9 mouse cellular contexts compared by ENCODE assay signal in genomic region chr14:118233786-118234540, GRCm38 (mm10). TPM values are rescaled to one million over a fixed set of nuclear protein-coding genes. Genes with fewer than 3 reads are reported as not detected.
DNase-seq lines count a peak whose midpoint lies in the region; ATAC-seq lines count a peak whose summit lies in the region.
"Had no signal": no experiment of that assay in that cellular context is flagged by ENCODE, and none has a peak within 500 bp of the region (broad histone marks: within the 10 kb centered on the region; RNA-seq: fewer than 3 reads in every experiment).

No protein-coding gene starts in this region.

- peak overlapping the region; percentile 75 for H3K9ac ChIP-seq in embryonic facial prominence, embryonic 13.5 days
- peak overlapping the region; percentile 59 for H3K9ac ChIP-seq in hindbrain, embryonic 16.5 days (ENCODE audit: low read depth, low read length)
- H3K9ac ChIP-seq in neural tube, embryonic 15.5 days (replicated peaks) = 0 out of 2 replicates have a peak overlapping the region, but pooled peaks have one; percentile 51

- WGBS in embryonic facial prominence, embryonic 13.5 days = 4% methylated on average over 26 of the region's 26 CpGs
- 4% methylated on average over 26 of the region's 26 CpGs for WGBS in hindbrain, embryonic 16.5 days
- WGBS in neural tube, embryonic 15.5 days = 4% methylated on average over 26 of the region's 26 CpGs

- H3K27me3 ChIP-seq in embryonic facial prominence, embryonic 13.5 days = peaks cover 89% of the 10 kb centered on the region
- peaks cover 18% of the 10 kb centered on the region for H3K27me3 ChIP-seq in hindbrain, embryonic 16.5 days (replicated peaks; ENCODE audit: control insufficient read depth, insufficient read depth, low read length)
- peaks cover 62% of the 10 kb centered on the region for H3K27me3 ChIP-seq in neural tube, embryonic 15.5 days (replicated peaks)

- intact Hi-C loops in left cerebral cortex, postnatal 25 days (cut with DNase I) = loop anchor here (2.0 kb wide), 1 partner anchor 39 kb away; no protein-coding TSS in a partner anchor
- intact Hi-C loops in gastrocnemius, postnatal 36 days (cut with DNase I) = no loop called here

- H3K4me3 ChIP-seq in embryonic facial prominence, embryonic 13.5 days = peak overlapping the region; percentile 62
- peak overlapping the region; percentile 51 for H3K4me3 ChIP-seq in hindbrain, embryonic 16.5 days (ENCODE audit: low read length)
- H3K4me3 ChIP-seq in neural tube, embryonic 15.5 days (replicated peaks) = peak overlapping the region; percentile 52

- H3K4me1 ChIP-seq in embryonic facial prominence, embryonic 13.5 days = peaks cover 39% of the 10 kb centered on the region
- peaks cover 24% of the 10 kb centered on the region for H3K4me1 ChIP-seq in hindbrain, embryonic 16.5 days (ENCODE audit: control insufficient read depth, insufficient read depth, low read depth, low read length)
- peaks cover 42% of the 10 kb centered on the region for H3K4me1 ChIP-seq in neural tube, embryonic 15.5 days

- ATAC-seq in embryonic facial prominence, embryonic 13.5 days (ENCODE audit: insufficient number of reproducible peaks, insufficient read depth, low FRiP score, low TSS enrichment, low read depth) = no peak
- no peak for ATAC-seq in hindbrain, embryonic 16.5 days
- ATAC-seq in neural tube, embryonic 15.5 days (ENCODE audit: low FRiP score) = no peak
- ATAC-seq in activated CD4-positive, CD25-positive, alpha-beta regulatory T cell, adult 4 months = no peak

- no peak overlapping the region for H3K27ac ChIP-seq in embryonic facial prominence, embryonic 13.5 days
- H3K27ac ChIP-seq in hindbrain, embryonic 16.5 days (ENCODE audit: low read depth, low read length) = no peak overlapping the region; the same call in 1 of the 2 replicates
- H3K27ac ChIP-seq in neural tube, embryonic 15.5 days (replicated peaks) = peak overlapping the region; percentile 79; the same call in 1 of the 2 replicates

- peak overlapping the region; percentile 89 for H3K4me2 ChIP-seq in embryonic facial prominence, embryonic 13.5 days
- peak overlapping the region; percentile 87 for H3K4me2 ChIP-seq in hindbrain, embryonic 16.5 days (ENCODE audit: low read length)
- H3K4me2 ChIP-seq in neural tube, embryonic 15.5 days = peak overlapping the region; percentile 89

- H3K36me3 ChIP-seq in embryonic facial prominence, embryonic 13.5 days = no peaks in the 10 kb centered on the region
- H3K36me3 ChIP-seq in hindbrain, embryonic 16.5 days (ENCODE audit: control insufficient read depth, insufficient read depth, low read length) = no peaks in the 10 kb centered on the region
- H3K36me3 ChIP-seq in neural tube, embryonic 15.5 days = no peaks in the 10 kb centered on the region

- DNase-seq in left cerebral cortex, postnatal 25 days (ENCODE audit: low spot score in 2 of 2) = peak; percentile 6 to 14
- DNase-seq in left cerebral cortex, adult 8-10 months (ENCODE audit: low spot score in 2 of 2) = no peak
- no peak for DNase-seq in urinary bladder, postnatal 14 days (ENCODE audit: low spot score)
- no peak for DNase-seq in gastrocnemius, postnatal 36 days

- H3K9me3 ChIP-seq in embryonic facial prominence, embryonic 13.5 days = no peaks in the 10 kb centered on the region
- no peaks in the 10 kb centered on the region for H3K9me3 ChIP-seq in hindbrain, embryonic 16.5 days (ENCODE audit: control insufficient read depth, low read length)
- H3K9me3 ChIP-seq in neural tube, embryonic 15.5 days (replicated peaks) = no peaks in the 10 kb centered on the region

RNA-seq across cellular contexts. Expression of gene Sox21, which starts 2.9 kb away (rescaled TPM):
- 10 to 100 TPM; 10.2 to 10.5 TPM for total RNA-seq in left cerebral cortex, postnatal 25 days (2021)
- 1 to 10 TPM; 7.0 to 8.6 (median 8.0) TPM for total RNA-seq in left cerebral cortex, adult 8-10 months (2022)
- 6.3 and 6.6 TPM in 2 replicates for polyA plus RNA-seq in embryonic facial prominence, embryonic 13.5 days (2015; fragmentation: Nextera tagmentation; extraction: Ambion mirVana)
- 2.2 and 3.6 TPM in 2 replicates for polyA plus RNA-seq in hindbrain, embryonic 16.5 days (2015; fragmentation: Nextera tagmentation; extraction: Ambion mirVana)
- polyA plus RNA-seq in neural tube, embryonic 15.5 days (2015; fragmentation: Nextera tagmentation; extraction: Ambion mirVana) = 2.8 and 3.7 TPM in 2 replicates
- not detected for total RNA-seq in gastrocnemius, postnatal 36 days (2021)
- polyA plus RNA-seq in activated CD4-positive, CD25-positive, alpha-beta regulatory T cell, adult 4 months (2017; shearing (Covaris generic)) = not detected

RNA-seq across cellular contexts. Expression of gene Gm9376, which starts 32.8 kb away (rescaled TPM):
- total RNA-seq in left cerebral cortex, postnatal 25 days (2021) = not detected
- total RNA-seq in left cerebral cortex, adult 8-10 months (2022) = not detected
- not detected in 2 replicates for polyA plus RNA-seq in embryonic facial prominence, embryonic 13.5 days (2015; fragmentation: Nextera tagmentation; extraction: Ambion mirVana)
- polyA plus RNA-seq in hindbrain, embryonic 16.5 days (2015; fragmentation: Nextera tagmentation; extraction: Ambion mirVana) = not detected in 2 replicates
- not detected in 2 replicates for polyA plus RNA-seq in neural tube, embryonic 15.5 days (2015; fragmentation: Nextera tagmentation; extraction: Ambion mirVana)
- not detected for total RNA-seq in gastrocnemius, postnatal 36 days (2021)
- not detected for polyA plus RNA-seq in activated CD4-positive, CD25-positive, alpha-beta regulatory T cell, adult 4 months (2017; shearing (Covaris generic))
- total RNA-seq: G1E had no signal
- polyA plus RNA-seq: G1E had no signal

Comparison
In these comparisons a context has a peak if more than half of its experiments do, and no peak if none do; other contexts are left out.
1. DNase-seq: peak in left cerebral cortex, postnatal 25 days (2 of 2); none in left cerebral cortex, adult 8-10 months (0 of 2), urinary bladder, postnatal 14 days (single experiment) and gastrocnemius, postnatal 36 days (0 of 2).
2. Peak in every context shown above with its lines, with median percentiles within 50 percentile points of each other: H3K4me2 ChIP-seq, H3K4me3 ChIP-seq and H3K9ac ChIP-seq.